Mouse (Mus musculus): ENCODE results near the gene Nlrp3. TPM values are rescaled to one million over a fixed set of nuclear protein-coding genes. Genes with fewer than 3 reads are reported as not detected.

Gene Nlrp3
- polyA plus RNA-seq, 1 experiment from 2014 or later = 0.11 TPM

Other genes starting within 250 kb of the Nlrp3 start
- 2.1 TPM in 2 replicates for gene Wnt9a, start 234.6 kb upstream of the Nlrp3 start, polyA plus RNA-seq (2014; fragmentation: Nextera tagmentation; extraction: Ambion mirVana)
- gene Prss38, start 165.9 kb upstream of the Nlrp3 start, polyA plus RNA-seq (2014; fragmentation: Nextera tagmentation; extraction: Ambion mirVana) = not detected in 2 replicates
- 17.6 and 19.8 TPM in 2 replicates for gene Jmjd4, start 91.5 kb upstream of the Nlrp3 start, polyA plus RNA-seq (2014; fragmentation: Nextera tagmentation; extraction: Ambion mirVana)
- 622 and 648 TPM in 2 replicates for gene Snap47, start 90.4 kb upstream of the Nlrp3 start, polyA plus RNA-seq (2014; fragmentation: Nextera tagmentation; extraction: Ambion mirVana)
- gene Zfp867, start 69.1 kb upstream of the Nlrp3 start, polyA plus RNA-seq (2014; fragmentation: Nextera tagmentation; extraction: Ambion mirVana) = 13.7 and 16.3 TPM in 2 replicates
- 12.3 and 13.7 TPM in 2 replicates for gene Zkscan17, start 14.8 kb upstream of the Nlrp3 start, polyA plus RNA-seq (2014; fragmentation: Nextera tagmentation; extraction: Ambion mirVana)
- not detected in 2 replicates for gene Olfr222, start 34.7 kb downstream of the Nlrp3 start, polyA plus RNA-seq (2014; fragmentation: Nextera tagmentation; extraction: Ambion mirVana)
- gene Olfr223, start 51.7 kb downstream of the Nlrp3 start, polyA plus RNA-seq (2014; fragmentation: Nextera tagmentation; extraction: Ambion mirVana) = not detected in 2 replicates
- gene Mprip, start 119.7 kb downstream of the Nlrp3 start, polyA plus RNA-seq (2014; fragmentation: Nextera tagmentation; extraction: Ambion mirVana) = 68.1 and 71.5 TPM in 2 replicates
- 4.3 and 5.2 TPM in 2 replicates for gene Pld6, start 246.1 kb downstream of the Nlrp3 start, polyA plus RNA-seq (2014; fragmentation: Nextera tagmentation; extraction: Ambion mirVana)

All from hindbrain, embryonic 14.5 days (tissue).